Mouse (Mus musculus): ENCODE measurements around the gene Clcn2. TPM values are rescaled to one million over a fixed set of nuclear protein-coding genes. Genes with fewer than 3 reads are reported as not detected.

The Clcn2 gene
- polyA plus RNA-seq, 1 experiment from 2014 or later, result 14.3 TPM

GRCm38 (mm10) chr16:20733731-20734730, 16.5 kb upstream of the Clcn2 start, which contains the start of gene Thpo:
Gene Thpo, minus strand, starts transcription at chr16:20734511.
- no peak for ATAC-seq
- in situ Hi-C loops (cut with MboI; ENCODE audit: low pct_unique_long_range_greater_than_20kb), result no loop called here

GRCm38 (mm10) chr16:20732925-20733730, 15.6 kb upstream of the Clcn2 start, which contains the start of gene Chrd:
Gene Chrd, plus strand, starts transcription at chr16:20733127.
- TF ChIP-seq CTCF (IDR thresholded peaks at IDR 0.05), result no peak
- ATAC-seq (peak; percentile 83), DNase-seq (ENCODE audit: low read depth, low spot score) (no peak)
- in situ Hi-C loops (cut with MboI; ENCODE audit: low pct_unique_long_range_greater_than_20kb), result no loop called here
- ChIA-PET POLR2A (interaction anchor here (0.5 to 1.4 kb wide), 3 partner anchors 8 to 986 kb away, joined by 3 read pairs; no protein-coding TSS in a partner anchor), CTCF (no interaction called here)
- peaks cover 10% of the 10 kb centered on the region for H3K27me3 ChIP-seq

More at GRCm38 (mm10) chr16:20733731-20734730, 16.5 kb upstream of the Clcn2 start, which contains the start of gene Thpo:
- CTCF ChIA-PET, result no interaction called here
- H3K27me3 ChIP-seq, result peaks cover 10% of the 10 kb centered on the region
- TF ChIP-seq CTCF (IDR thresholded peaks at IDR 0.05), result no peak
- no peak for DNase-seq (ENCODE audit: low read depth, low spot score)
- POLR2A ChIA-PET, result no interaction called here

GRCm38 (mm10) chr16:20732251-20732924, 14.8 kb upstream of the Clcn2 start:
- POLR2A ChIA-PET, result interaction anchor here (0.6 to 1.4 kb wide), 2 partner anchors 9 to 986 kb away, joined by 3 read pairs; no protein-coding TSS in a partner anchor
- CTCF ChIA-PET, result no interaction called here
- peak; percentile 33 for ATAC-seq
- in situ Hi-C loops (cut with MboI; ENCODE audit: low pct_unique_long_range_greater_than_20kb), result no loop called here
- H3K27me3 ChIP-seq, result peaks cover 10% of the 10 kb centered on the region
- no peak for DNase-seq (ENCODE audit: low read depth, low spot score)
- TF ChIP-seq CTCF (IDR thresholded peaks at IDR 0.05), result no peak

- in situ Hi-C loops (cut with MboI; ENCODE audit: low pct_unique_long_range_greater_than_20kb), result no loop called here
- POLR2A ChIA-PET, result interaction anchor here (1.4 kb wide), 1 partner anchor 10 kb away, joined by 3 read pairs; no protein-coding TSS in a partner anchor
- TF ChIP-seq CTCF (IDR thresholded peaks at IDR 0.05), result no peak
- no peak for ATAC-seq
- H3K27me3 ChIP-seq, result peaks cover 10% of the 10 kb centered on the region
- CTCF ChIA-PET, result no interaction called here
- DNase-seq (ENCODE audit: low read depth, low spot score), result no peak
Measured at GRCm38 (mm10) chr16:20731688-20732087, 14.1 kb upstream of the Clcn2 start.

GRCm38 (mm10) chr16:20730293-20730711, 12.8 kb upstream of the Clcn2 start:
- in situ Hi-C loops (cut with MboI; ENCODE audit: low pct_unique_long_range_greater_than_20kb), result no loop called here
- no peak for TF ChIP-seq CTCF (IDR thresholded peaks at IDR 0.05)
- no peak for ATAC-seq

GRCm38 (mm10) chr16:20726384-20726783, 8.8 kb upstream of the Clcn2 start:
- ChIA-PET CTCF (interaction anchor here (1.3 to 4.9 kb wide), 4 partner anchors 8 to 53 kb away, joined by 3 to 57 read pairs (median 4); no protein-coding TSS in a partner anchor), POLR2A (interaction anchor here (0.7 to 1.4 kb wide), 2 partner anchors 8 to 81 kb away, joined by 3 read pairs; partner anchors contain the start of gene Clcn2)
- DNase-seq (ENCODE audit: low read depth, low spot score) (no peak), ATAC-seq (no peak)
- in situ Hi-C loops (cut with MboI; ENCODE audit: low pct_unique_long_range_greater_than_20kb), result no loop called here
- H3K27me3 ChIP-seq, result no peaks in the 10 kb centered on the region
- TF ChIP-seq CTCF (IDR thresholded peaks at IDR 0.05), result no peak

More at GRCm38 (mm10) chr16:20730293-20730711, 12.8 kb upstream of the Clcn2 start:
- DNase-seq (ENCODE audit: low read depth, low spot score), result no peak
- POLR2A ChIA-PET, result no interaction called here
- CTCF ChIA-PET, result no interaction called here
- H3K27me3 ChIP-seq, result peaks cover 10% of the 10 kb centered on the region

- in situ Hi-C loops (cut with MboI; ENCODE audit: low pct_unique_long_range_greater_than_20kb), result no loop called here
- DNase-seq (ENCODE audit: low read depth, low spot score) (no peak), ATAC-seq (no peak)
- ChIA-PET CTCF (interaction anchor here (1.2 to 4.9 kb wide), 3 partner anchors 13 to 38 kb away, joined by 3 to 57 read pairs (median 3); no protein-coding TSS in a partner anchor), POLR2A (no interaction called here)
- no peaks in the 10 kb centered on the region for H3K27me3 ChIP-seq
- no peak for TF ChIP-seq CTCF (IDR thresholded peaks at IDR 0.05)
Measured at GRCm38 (mm10) chr16:20725750-20726149, 8.2 kb upstream of the Clcn2 start.

- CTCF ChIA-PET, result interaction anchor here (1.2 to 4.9 kb wide), 2 partner anchors 14 to 38 kb away, joined by 3 to 57 read pairs; no protein-coding TSS in a partner anchor
- TF ChIP-seq CTCF (IDR thresholded peaks at IDR 0.05), result no peak
- ATAC-seq (no peak), DNase-seq (ENCODE audit: low read depth, low spot score) (no peak)
- POLR2A ChIA-PET, result no interaction called here
- H3K27me3 ChIP-seq, result no peaks in the 10 kb centered on the region
- in situ Hi-C loops (cut with MboI; ENCODE audit: low pct_unique_long_range_greater_than_20kb), result no loop called here
Measured at GRCm38 (mm10) chr16:20725321-20725720, 7.8 kb upstream of the Clcn2 start.

GRCm38 (mm10) chr16:20724338-20724748, 6.8 kb upstream of the Clcn2 start:
- POLR2A ChIA-PET, result no interaction called here
- peak; percentile 85 for ATAC-seq
- CTCF ChIA-PET, result interaction anchor here (1.2 to 4.9 kb wide), 4 partner anchors 15 to 39 kb away, joined by 3 to 57 read pairs (median 4); no protein-coding TSS in a partner anchor
- TF ChIP-seq CTCF (IDR thresholded peaks at IDR 0.05), result no peak
- H3K27me3 ChIP-seq, result no peaks in the 10 kb centered on the region
- DNase-seq (ENCODE audit: low read depth, low spot score), result no peak
- in situ Hi-C loops (cut with MboI; ENCODE audit: low pct_unique_long_range_greater_than_20kb), result loop anchor here (5.0 to 25.0 kb wide), 2 partner anchors 38 to 1538 kb away; partner anchors contain the start of gene Tra2b
